Comparison of ENCODE assay signal across 8 mouse cellular contexts in the genomic region with DNA sequence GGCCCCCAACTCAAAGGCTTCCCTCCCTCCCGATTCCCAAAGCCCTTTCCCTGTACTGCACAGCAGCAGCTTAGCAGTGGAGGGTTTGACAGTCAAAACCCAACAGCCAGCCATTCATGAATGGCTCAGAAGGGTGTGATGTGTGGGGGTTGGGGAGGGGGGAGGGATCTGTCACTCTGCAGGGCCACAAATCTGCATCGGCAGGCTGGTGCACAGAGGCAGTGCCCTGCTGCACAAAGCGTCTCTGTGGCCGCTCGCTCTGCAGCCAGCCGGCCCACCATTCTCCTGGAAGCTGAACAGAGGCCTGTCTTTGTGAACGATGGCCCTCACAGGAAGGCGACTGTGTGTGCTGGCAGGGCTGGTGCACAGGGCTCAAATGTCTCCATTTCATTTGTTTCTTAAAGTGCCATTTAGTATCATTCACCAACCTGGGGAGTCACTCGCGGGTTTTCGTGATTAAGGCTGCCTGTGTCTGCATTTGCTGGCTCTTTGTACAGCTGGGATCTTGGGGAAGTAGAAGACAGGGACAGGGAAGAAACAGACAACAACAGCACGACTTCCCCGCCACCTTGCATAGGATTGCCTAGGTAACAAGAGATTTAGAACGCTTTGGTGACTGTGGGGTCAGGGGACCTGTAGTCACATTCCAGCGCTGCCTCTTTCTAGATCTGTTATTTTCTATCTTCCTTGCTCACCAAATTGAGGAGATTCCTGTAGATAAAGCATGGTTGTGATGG. TPM values are rescaled to one million over a fixed set of nuclear protein-coding genes. Genes with fewer than 3 reads are reported as not detected.
DNase-seq lines count a peak whose midpoint lies in the region; ATAC-seq lines count a peak whose summit lies in the region.

No protein-coding gene starts in this region.

- H3K27me3 ChIP-seq in heart, embryonic 14.5 days (ENCODE audit: control insufficient read depth, insufficient read depth, low read length), result no peaks in the 10 kb centered on the region
- no peaks in the 10 kb centered on the region for H3K27me3 ChIP-seq in forebrain, embryonic 12.5 days
- no peaks in the 10 kb centered on the region for H3K27me3 ChIP-seq in neural tube, embryonic 13.5 days

- H3K36me3 ChIP-seq in heart, embryonic 14.5 days (ENCODE audit: control insufficient read depth, insufficient read depth, low read length), result peaks cover 21% of the 10 kb centered on the region; the same call in 1 of the 2 replicates
- peaks cover 8% of the 10 kb centered on the region; the same call in 1 of the 2 replicates for H3K36me3 ChIP-seq in forebrain, embryonic 12.5 days (replicated peaks)
- H3K36me3 ChIP-seq in neural tube, embryonic 13.5 days, result peaks cover 7% of the 10 kb centered on the region

- no peak overlapping the region for H3K27ac ChIP-seq in heart, embryonic 14.5 days (replicated peaks in 1 of 2; ENCODE audit: control insufficient read depth in 1 of 2, insufficient read depth in 1 of 2, low read depth in 2 of 2, low read length in 2 of 2)
- peak overlapping the region; percentile 66 for H3K27ac ChIP-seq in forebrain, embryonic 12.5 days
- peak overlapping the region; percentile 70 for H3K27ac ChIP-seq in neural tube, embryonic 13.5 days (replicated peaks)

- 0 out of 2 replicates have a peak, but pooled peaks have one; percentile 31 for ATAC-seq in heart, embryonic 14.5 days (ENCODE audit: insufficient number of reproducible peaks, insufficient read depth, low FRiP score, low read depth)
- ATAC-seq in forebrain, embryonic 12.5 days (ENCODE audit: low FRiP score), result peak; percentile 94
- peak; percentile 90 for ATAC-seq in neural tube, embryonic 13.5 days (ENCODE audit: low read depth)
- ATAC-seq in inflammation-experienced regulatory T-cells, adult 6 months, result no peak

- H3K4me2 ChIP-seq in heart, embryonic 14.5 days (ENCODE audit: low read length), result peak overlapping the region; percentile 18; the same call in 1 of the 2 replicates
- H3K4me2 ChIP-seq in forebrain, embryonic 12.5 days, result peak overlapping the region; percentile 37
- H3K4me2 ChIP-seq in neural tube, embryonic 13.5 days, result peak overlapping the region; percentile 28

- H3K9ac ChIP-seq in heart, embryonic 14.5 days (ENCODE audit: low read length), result no peak overlapping the region
- peak overlapping the region; percentile 3; the same call in 1 of the 2 replicates for H3K9ac ChIP-seq in forebrain, embryonic 12.5 days
- peak overlapping the region; percentile 50 for H3K9ac ChIP-seq in neural tube, embryonic 13.5 days

- 29% methylated on average over 15 of the region's 15 CpGs for WGBS in heart, embryonic 14.5 days
- 5% methylated on average over 15 of the region's 15 CpGs for WGBS in forebrain, embryonic 12.5 days
- WGBS in neural tube, embryonic 13.5 days, result 11% methylated on average over 15 of the region's 15 CpGs

- no peaks in the 10 kb centered on the region for H3K9me3 ChIP-seq in heart, embryonic 14.5 days (ENCODE audit: control insufficient read depth, low read length)
- no peaks in the 10 kb centered on the region for H3K9me3 ChIP-seq in forebrain, embryonic 12.5 days
- H3K9me3 ChIP-seq in neural tube, embryonic 13.5 days, result no peaks in the 10 kb centered on the region

- peaks cover 5 to 7% of the 10 kb centered on the region in 2 experiments; a peak in 3 of 4 replicates for H3K4me1 ChIP-seq in heart, embryonic 14.5 days (ENCODE audit: control insufficient read depth in 2 of 2, insufficient read depth in 2 of 2, low read length in 2 of 2)
- H3K4me1 ChIP-seq in forebrain, embryonic 12.5 days, result peaks cover 23% of the 10 kb centered on the region
- peaks cover 34% of the 10 kb centered on the region for H3K4me1 ChIP-seq in neural tube, embryonic 13.5 days (replicated peaks)

- no peak overlapping the region for H3K4me3 ChIP-seq in heart, embryonic 14.5 days (ENCODE audit: control insufficient read depth in 1 of 2, insufficient read depth in 1 of 2, low read depth in 1 of 2, low read length in 2 of 2)
- no peak overlapping the region for H3K4me3 ChIP-seq in forebrain, embryonic 12.5 days (replicated peaks)
- H3K4me3 ChIP-seq in neural tube, embryonic 13.5 days, result no peak overlapping the region

- DNase-seq in heart, adult 18-20 months, result no peak
- peak; percentile 38 for DNase-seq in left cerebral cortex, adult 11 months (ENCODE audit: low spot score)
- no peak for DNase-seq in spleen, postnatal 36 days (ENCODE audit: low spot score in 2 of 2)
- DNase-seq in kidney, postnatal 4 days, result no peak

RNA-seq across cellular contexts. Expression of gene Snx18, which starts 31.0 kb away (rescaled TPM):
- 20.3 and 22.6 TPM in 2 replicates for polyA plus RNA-seq in heart, embryonic 14.5 days (2014; fragmentation: Nextera tagmentation; extraction: Ambion mirVana)
- 10 to 100 TPM; 20.2 to 20.4 TPM for total RNA-seq in heart, adult 18-20 months (2021)
- 15.3 and 18.2 TPM in 2 replicates for polyA plus RNA-seq in forebrain, embryonic 12.5 days (2016; fragmentation: Nextera tagmentation; extraction: Ambion mirVana)
- polyA plus RNA-seq in neural tube, embryonic 13.5 days (2015; fragmentation: Nextera tagmentation; extraction: Ambion mirVana), result 19.2 and 19.4 TPM in 2 replicates
- polyA plus RNA-seq in inflammation-experienced regulatory T-cells, adult 6 months (2017; shearing (Covaris generic)), result 10 to 100 TPM; 10.7 to 12.2 (median 11.8) TPM

Comparison
In these comparisons a context has a peak if more than half of its experiments do, and no peak if none do; other contexts are left out.
1. H3K27ac ChIP-seq: peak in forebrain, embryonic 12.5 days (single experiment) and neural tube, embryonic 13.5 days (single experiment); none in heart, embryonic 14.5 days (0 of 2).
2. Peak in every context shown above with its lines, with median percentiles within 50 percentile points of each other: H3K4me2 ChIP-seq.